Mouse (Mus musculus): ENCODE data around the gene Pofut1. TPM values are rescaled to one million over a fixed set of nuclear protein-coding genes. Genes with fewer than 3 reads are reported as not detected.
"Not testable (repeated sequence)": the region's sequence is repeated elsewhere in the genome, so short reads cannot be mapped to it uniquely, and the experiment has no call there.

Pofut1 gene
- polyA plus RNA-seq, 1 experiment from 2014 or later = 5.7 TPM

DNA sequence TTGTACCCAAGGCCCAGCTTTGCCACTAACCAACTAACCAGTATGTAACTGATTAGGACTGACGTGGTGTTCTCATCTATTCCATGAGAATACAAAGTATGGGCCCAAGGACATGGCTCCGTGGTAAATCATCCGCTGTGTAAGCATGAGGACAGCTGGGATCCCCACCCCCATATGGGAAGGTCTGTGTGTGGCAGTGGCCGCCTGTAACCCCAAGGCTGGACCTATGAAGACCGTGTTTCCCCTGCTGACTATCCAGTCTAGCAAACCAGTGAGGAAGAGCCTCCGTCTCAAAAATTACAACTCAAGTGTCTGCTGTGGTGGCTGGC lies 33.5 kb downstream of the Pofut1 start:
- 77% methylated on average over 6 of the region's 6 CpGs for WGBS
- Histone ChIP-seq H3K4me1 (no peaks in the 10 kb centered on the region), H3K27me3 (no peaks in the 10 kb centered on the region)

DNA sequence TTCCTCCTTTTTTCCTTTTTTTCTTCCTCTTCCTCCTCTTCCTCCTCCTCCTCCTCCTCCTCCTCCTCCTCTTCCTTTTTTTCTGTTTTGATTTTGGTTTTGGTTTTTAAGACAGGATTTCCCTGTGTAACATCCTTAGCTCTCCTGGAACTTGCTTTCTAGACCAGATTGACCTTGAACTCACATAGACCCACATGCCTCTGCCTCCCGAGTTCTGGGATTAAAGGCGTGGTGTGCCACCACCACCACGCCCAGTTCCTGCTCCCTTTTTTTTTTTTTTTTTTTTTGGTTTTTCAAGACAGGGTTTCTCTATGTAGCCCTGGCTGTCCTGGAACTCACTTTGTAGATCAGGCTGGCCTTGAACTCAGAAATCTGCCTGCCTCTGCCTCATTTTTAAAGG lies 34.2 kb downstream of the Pofut1 start:
- WGBS = 80% methylated on average over 3 of the region's 3 CpGs
- not testable (repeated sequence) for H3K9ac ChIP-seq (replicated peaks); ATAC-seq (replicated peaks); H3K36me3 ChIP-seq; H3K27me3 ChIP-seq; H3K4me3 ChIP-seq; H3K27ac ChIP-seq (replicated peaks); H3K9me3 ChIP-seq; H3K4me2 ChIP-seq (replicated peaks); H3K4me1 ChIP-seq

More for the DNA sequence above, 33.5 kb downstream of the Pofut1 start:
- Histone ChIP-seq H3K27ac (replicated peaks) (no peak overlapping the region), H3K9ac (replicated peaks) (no peak overlapping the region), H3K4me3 (no peak overlapping the region), H3K36me3 (no peaks in the 10 kb centered on the region), H3K9me3 (no peaks in the 10 kb centered on the region), H3K4me2 (replicated peaks) (no peak overlapping the region)
- no peak for ATAC-seq (replicated peaks)

DNA sequence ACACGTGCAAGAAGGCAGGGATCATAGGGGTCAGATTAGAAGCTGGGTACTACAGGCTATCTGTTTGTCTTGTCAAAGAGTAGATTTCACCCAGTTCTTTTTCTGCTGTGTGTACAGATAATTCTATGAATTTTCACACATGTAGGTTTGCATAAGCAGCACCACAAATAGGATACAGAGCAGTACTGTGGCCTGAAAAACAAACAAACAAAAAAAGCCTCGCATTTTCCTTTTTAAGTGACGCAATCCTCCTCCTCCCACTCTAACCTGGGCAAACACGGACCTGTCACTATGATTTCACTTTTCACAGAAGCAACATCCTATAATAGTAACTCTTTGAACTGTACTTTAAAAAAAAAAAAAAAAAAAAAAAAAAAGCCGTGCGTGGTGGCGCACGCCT lies 35.1 kb downstream of the Pofut1 start:
- Histone ChIP-seq H3K9me3 (no peaks in the 10 kb centered on the region), H3K4me1 (no peaks in the 10 kb centered on the region), H3K9ac (replicated peaks) (no peak overlapping the region), H3K27me3 (no peaks in the 10 kb centered on the region), H3K27ac (replicated peaks) (no peak overlapping the region), H3K4me2 (replicated peaks) (no peak overlapping the region), H3K4me3 (no peak overlapping the region), H3K36me3 (no peaks in the 10 kb centered on the region)
- WGBS = 96% methylated on average over 8 of the region's 8 CpGs
- no peak for ATAC-seq (replicated peaks)

DNA sequence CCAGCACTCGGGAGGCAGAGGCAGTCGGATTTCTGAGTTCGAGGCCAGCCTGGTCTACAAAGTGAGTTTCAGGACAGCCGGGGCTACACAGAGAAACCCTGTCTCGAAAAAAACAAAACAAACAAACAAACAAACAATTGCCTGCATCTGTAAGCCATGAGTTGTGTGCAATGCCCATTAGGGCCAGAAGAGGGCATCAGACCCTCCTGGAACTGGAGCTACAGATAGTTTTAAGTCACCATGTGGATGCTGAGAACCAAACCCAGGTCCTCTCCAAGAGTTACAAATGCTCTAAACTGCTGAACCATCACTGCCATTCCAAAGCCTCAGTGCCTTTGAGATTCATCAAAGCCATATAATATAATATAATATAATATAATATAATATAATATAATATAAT lies 35.5 kb downstream of the Pofut1 start:
- not testable (repeated sequence) for H3K27ac ChIP-seq (replicated peaks); H3K4me3 ChIP-seq; ATAC-seq (replicated peaks); H3K4me1 ChIP-seq; H3K9me3 ChIP-seq; H3K9ac ChIP-seq (replicated peaks); H3K36me3 ChIP-seq; H3K4me2 ChIP-seq (replicated peaks); H3K27me3 ChIP-seq
- 96% methylated on average over 5 of the region's 5 CpGs for WGBS

DNA sequence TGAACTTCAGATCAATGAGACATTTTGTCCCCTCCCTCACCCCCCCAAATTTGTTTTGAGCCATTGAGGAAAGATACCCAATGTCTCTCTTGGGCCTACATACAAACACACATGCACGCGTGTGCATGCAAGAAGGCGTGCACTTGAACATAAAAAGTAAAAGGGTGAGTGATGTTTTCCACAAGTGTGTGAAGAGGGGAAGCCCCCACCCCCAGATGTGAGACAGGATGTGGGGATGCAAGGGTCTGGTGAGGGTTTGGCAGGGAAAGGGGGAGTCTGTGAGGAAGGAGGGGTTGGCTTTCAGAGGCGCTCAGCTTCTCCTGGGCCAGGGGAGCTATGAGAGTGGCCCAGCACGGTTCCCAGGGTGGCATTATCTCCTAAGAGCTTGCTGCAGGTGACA lies 37.0 kb downstream of the Pofut1 start:
- ATAC-seq (replicated peaks) = no peak
- H3K9ac ChIP-seq (replicated peaks) = no peak overlapping the region

GRCm38 (mm10) chr2:153283919-153284318 lies 42.6 kb downstream of the Pofut1 start:
- Histone ChIP-seq H3K4me3 (no peak overlapping the region), H3K4me1 (peaks cover 6% of the 10 kb centered on the region; the same call in 1 of the 2 replicates), H3K27ac (replicated peaks) (no peak overlapping the region), H3K27me3 (no peaks in the 10 kb centered on the region), H3K36me3 (no peaks in the 10 kb centered on the region), H3K9ac (replicated peaks) (no peak overlapping the region), H3K4me2 (replicated peaks) (no peak overlapping the region), H3K9me3 (no peaks in the 10 kb centered on the region)
- no peak for ATAC-seq (replicated peaks)
- WGBS = 88% methylated on average over 6 of the region's 6 CpGs

More for the DNA sequence above, 37.0 kb downstream of the Pofut1 start:
- Histone ChIP-seq H3K36me3 (no peaks in the 10 kb centered on the region), H3K27ac (replicated peaks) (no peak overlapping the region), H3K4me2 (replicated peaks) (no peak overlapping the region), H3K4me1 (no peaks in the 10 kb centered on the region), H3K27me3 (no peaks in the 10 kb centered on the region), H3K4me3 (no peak overlapping the region), H3K9me3 (no peaks in the 10 kb centered on the region)
- 80% methylated on average over 5 of the region's 5 CpGs for WGBS

DNA sequence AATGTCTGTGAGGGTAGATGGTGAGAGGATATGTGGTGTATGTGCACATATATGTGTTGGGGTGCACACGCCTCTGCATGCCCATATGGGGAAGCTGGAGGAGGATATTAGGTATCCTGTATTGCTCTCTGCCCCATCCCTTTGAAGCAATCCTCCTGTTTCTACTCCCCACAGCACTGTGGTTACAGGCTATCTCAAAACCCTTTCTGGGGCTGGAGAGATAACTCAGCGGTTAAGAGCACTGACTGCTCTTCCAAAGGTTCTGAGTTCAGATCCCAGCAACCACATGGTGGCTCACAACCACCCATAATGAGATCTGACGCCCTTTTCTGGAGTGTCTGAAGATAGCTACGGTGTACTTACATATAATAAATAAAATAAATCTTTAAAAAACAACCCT lies 45.2 kb downstream of the Pofut1 start:
- Histone ChIP-seq H3K27ac (replicated peaks) (no peak overlapping the region), H3K27me3 (no peaks in the 10 kb centered on the region), H3K4me2 (replicated peaks) (no peak overlapping the region), H3K36me3 (no peaks in the 10 kb centered on the region), H3K9me3 (no peaks in the 10 kb centered on the region), H3K4me1 (peaks cover 13% of the 10 kb centered on the region), H3K9ac (replicated peaks) (no peak overlapping the region), H3K4me3 (no peak overlapping the region)
- 85% methylated on average over 4 of the region's 4 CpGs for WGBS
- ATAC-seq (replicated peaks) = no peak

- no peak overlapping the region for H3K27ac ChIP-seq (replicated peaks)
- peaks cover 25% of the 10 kb centered on the region for H3K4me1 ChIP-seq
- H3K4me3 ChIP-seq = no peak overlapping the region
- H3K36me3 ChIP-seq = no peaks in the 10 kb centered on the region
- no peak overlapping the region for H3K9ac ChIP-seq (replicated peaks)
- no peaks in the 10 kb centered on the region for H3K27me3 ChIP-seq
- no peak overlapping the region for H3K4me2 ChIP-seq (replicated peaks)
- ATAC-seq (replicated peaks) = no peak
- no peaks in the 10 kb centered on the region for H3K9me3 ChIP-seq
- 31% methylated on average over 6 of the region's 6 CpGs for WGBS
These were observed 46.5 kb downstream of the Pofut1 start for GRCm38 (mm10) chr2:153287835-153288234.

DNA sequence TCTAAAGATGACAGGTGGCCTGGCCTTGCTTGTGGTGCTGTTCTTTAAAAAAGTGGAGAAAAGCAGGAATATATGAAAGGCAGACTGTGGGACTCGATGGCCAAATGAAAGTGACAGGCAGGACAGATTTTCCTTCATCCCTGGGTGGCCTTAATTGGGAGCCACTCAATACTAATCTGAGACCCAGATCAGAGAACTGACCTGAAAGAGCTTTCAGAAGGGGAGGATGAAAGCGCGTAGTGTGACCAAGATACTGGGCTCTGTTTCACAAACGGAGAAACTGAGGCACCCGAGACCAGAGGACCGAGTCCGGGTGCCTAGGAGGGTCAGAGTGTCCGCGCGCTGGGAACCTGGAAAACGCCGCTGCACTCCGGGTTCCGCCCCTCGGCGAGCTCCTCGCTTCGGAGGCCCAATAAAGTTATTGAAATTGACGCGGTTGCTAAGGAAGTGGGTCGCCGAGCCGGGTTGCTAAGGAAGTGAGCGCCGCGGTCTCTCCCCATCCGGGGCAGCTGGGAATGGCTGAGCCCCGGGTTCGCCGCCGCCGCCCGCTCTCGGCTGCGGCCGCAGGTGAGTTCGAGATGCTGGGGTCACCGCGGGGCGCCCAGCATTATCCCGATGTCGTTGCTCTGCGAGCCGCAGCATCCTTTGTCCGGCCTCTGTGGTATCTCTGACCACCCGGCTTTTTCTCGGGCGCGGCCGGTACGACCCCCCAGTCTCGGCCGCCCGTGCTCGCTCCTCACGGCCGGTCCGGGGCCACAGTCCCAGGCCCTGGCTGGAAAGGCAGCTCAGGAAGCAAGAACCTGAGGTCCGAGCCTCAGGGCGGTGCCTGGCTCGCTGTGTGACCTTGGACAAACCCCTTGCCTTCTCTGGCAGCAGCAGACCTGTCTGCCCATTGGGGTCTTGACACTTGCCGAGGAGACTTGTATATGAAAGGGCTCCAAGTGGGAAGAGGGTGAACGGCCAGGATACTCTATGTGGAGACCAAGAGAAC lies 49.9 kb downstream of the Pofut1 start, which contains the start of gene Kif3b:
Gene Kif3b (plus strand): TSS at position 476 of the 991 bp plus-strand sequence.
- WGBS = under 1% methylated on average over 63 of the region's 63 CpGs
- peaks cover 26% of the 10 kb centered on the region for H3K4me1 ChIP-seq
- H3K36me3 ChIP-seq = no peaks in the 10 kb centered on the region
- H3K27ac ChIP-seq (replicated peaks) = peak within 1 kb of the TSS; percentile 42; the same call in 1 of the 2 replicates
- H3K4me3 ChIP-seq = peak within 1 kb of the TSS; percentile 92
- H3K9me3 ChIP-seq = no peaks in the 10 kb centered on the region
- H3K27me3 ChIP-seq = no peaks in the 10 kb centered on the region
- ATAC-seq (replicated peaks) = peak; percentile 94
- peak within 1 kb of the TSS; percentile 64 for H3K4me2 ChIP-seq (replicated peaks)
- H3K9ac ChIP-seq (replicated peaks) = peak within 1 kb of the TSS; percentile 96

GRCm38 (mm10) chr2:153292305-153292861 lies 51.0 kb downstream of the Pofut1 start:
- peak overlapping the region; percentile 92 for H3K4me3 ChIP-seq
- no peak overlapping the region for H3K27ac ChIP-seq (replicated peaks)
- H3K4me1 ChIP-seq = peaks cover 26% of the 10 kb centered on the region
- H3K9ac ChIP-seq (replicated peaks) = peak overlapping the region; percentile 96
- 47% methylated on average over 7 of the region's 7 CpGs for WGBS
- H3K36me3 ChIP-seq = no peaks in the 10 kb centered on the region
- H3K27me3 ChIP-seq = no peaks in the 10 kb centered on the region
- peak overlapping the region; percentile 64 for H3K4me2 ChIP-seq (replicated peaks)
- no peaks in the 10 kb centered on the region for H3K9me3 ChIP-seq
- no peak for ATAC-seq (replicated peaks)

GRCm38 (mm10) chr2:153295196-153295595 lies 53.9 kb downstream of the Pofut1 start:
- no peaks in the 10 kb centered on the region for H3K9me3 ChIP-seq
- H3K4me2 ChIP-seq (replicated peaks) = no peak overlapping the region
- no peaks in the 10 kb centered on the region for H3K36me3 ChIP-seq
- H3K9ac ChIP-seq (replicated peaks) = no peak overlapping the region
- H3K4me1 ChIP-seq = peaks cover 21% of the 10 kb centered on the region
- no peak overlapping the region for H3K4me3 ChIP-seq
- H3K27me3 ChIP-seq = no peaks in the 10 kb centered on the region
- WGBS = 93% methylated on average over 4 of the region's 4 CpGs
- no peak overlapping the region for H3K27ac ChIP-seq (replicated peaks)
- no peak for ATAC-seq (replicated peaks)

DNA sequence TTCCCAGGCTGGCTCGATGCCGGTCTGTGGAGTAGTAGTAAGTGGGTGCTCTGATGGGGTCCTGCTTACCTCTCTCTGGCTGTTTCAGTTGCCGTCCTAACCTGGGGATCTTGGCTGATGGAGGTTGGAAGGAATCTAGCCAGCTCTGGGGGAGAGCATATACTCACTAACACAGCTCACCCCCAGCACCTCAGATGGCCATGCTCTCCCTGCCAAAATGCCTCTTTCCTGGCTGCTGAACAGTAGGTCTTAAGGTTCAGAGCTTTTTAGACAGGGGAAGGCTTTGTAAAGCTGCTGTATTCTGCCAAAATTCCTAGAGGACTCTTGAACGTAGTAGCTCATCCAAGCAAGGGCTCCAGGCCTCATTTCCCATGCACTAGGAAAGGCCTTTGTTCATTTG lies 56.4 kb downstream of the Pofut1 start:
- WGBS = 86% methylated on average over 4 of the region's 4 CpGs

More for the DNA sequence above, 56.4 kb downstream of the Pofut1 start:
- Histone ChIP-seq H3K27ac (replicated peaks) (no peak overlapping the region), H3K9ac (replicated peaks) (no peak overlapping the region), H3K4me2 (replicated peaks) (no peak overlapping the region), H3K4me3 (no peak overlapping the region), H3K27me3 (no peaks in the 10 kb centered on the region), H3K36me3 (no peaks in the 10 kb centered on the region), H3K9me3 (no peaks in the 10 kb centered on the region), H3K4me1 (peaks cover 2% of the 10 kb centered on the region)
- ATAC-seq (replicated peaks) = no peak
